Mouse (Mus musculus) ES-E14 (cell line): Measurements from ENCODE around the gene Gm12185. TPM values are rescaled to one million over a fixed set of nuclear protein-coding genes. Genes with fewer than 3 reads are reported as not detected.
"Not testable (repeated sequence)": the region's sequence is repeated elsewhere in the genome, so short reads cannot be mapped to it uniquely, and the experiment has no call there.

Source experiments
- DNase-seq: peaks from one replicate; pipeline ENCODE4 v3.0.0-alpha.2; 2013; ENCODE audit warnings: low read depth, low spot score
- H3K27ac ChIP-seq: 2 replicates; pipeline ENCODE4 v1.5.1; 2012; ENCODE audit warnings: low read depth, mild to moderate bottlenecking, low read length, moderate library complexity, mixed read lengths; ENCODE audit not compliant: poor library complexity, insufficient read depth, severe bottlenecking
- H3K36me3 ChIP-seq: 2 replicates; pipeline ENCODE4 v1.6.1; 2012; ENCODE audit warnings: mild to moderate bottlenecking, low read length, moderate library complexity, mixed read lengths; ENCODE audit not compliant: control insufficient read depth, poor library complexity, insufficient read depth, severe bottlenecking
- H3K4me1 ChIP-seq, 2 experiments: fragments of 150-350 bp in 1 of 2; sonication (generic) in 1 of 2; 2 replicates each; pipeline ENCODE4 v1.6.1; 2012; ENCODE audit warnings: low read length in 2 of 2, mild to moderate bottlenecking in 1 of 2, mixed read lengths in 1 of 2; ENCODE audit not compliant: control insufficient read depth in 2 of 2, insufficient read depth in 2 of 2, poor library complexity in 1 of 2
- H3K4me3 ChIP-seq, 2 experiments: fragments of 150-350 bp in 1 of 2; sonication (generic) in 1 of 2; 2 replicates each; pipeline ENCODE4 v1.5.1; 2012; ENCODE audit warnings: low read length in 2 of 2, low read depth in 1 of 2, mild to moderate bottlenecking in 1 of 2, mixed read lengths in 1 of 2; ENCODE audit not compliant: insufficient read depth in 1 of 2, poor library complexity in 1 of 2, severe bottlenecking in 1 of 2
- H3K9ac ChIP-seq: 2 replicates; pipeline ENCODE4 v1.6.1; 2012; ENCODE audit warnings: low read depth, mild to moderate bottlenecking, low read length, mixed read lengths; ENCODE audit not compliant: poor library complexity, insufficient read depth, severe bottlenecking
- H3K9me3 ChIP-seq: fragments of 150-350 bp; sonication (generic); 2 replicates; pipeline ENCODE4 v1.6.1; 2012; ENCODE audit warnings: low read depth, mild to moderate bottlenecking, low read length; ENCODE audit not compliant: control insufficient read depth, insufficient read depth
- in situ Hi-C, 2 experiments: fragments of 600-800 bp; cut with MboI; formaldehyde crosslinking; loops; one replicate each; pipeline ENCODE4 v1.15.1; 2025; ENCODE audit warnings: low sequenced_read_pairs in 2 of 2, inconsistent platforms in 1 of 2; ENCODE audit not compliant: unreplicated experiment in 2 of 2
- total RNA-seq: library from RNA; depleted of rRNA; stranded (reverse); fragments of 300-350 nt; gene quantifications from 2 replicates; pipeline ENCODE4 v1.2.3, GENCODE M21; 2012

Gm12185 gene
- total RNA-seq, 1 experiment: not detected

- H3K9me3 ChIP-seq, H3K36me3 ChIP-seq, H3K4me3 ChIP-seq, in situ Hi-C loops, DNase-seq, H3K27ac ChIP-seq, H3K4me1 ChIP-seq, H3K9ac ChIP-seq: not testable (repeated sequence)
These were observed 3.8 kb downstream of the Gm12185 start for GRCm38 (mm10) chr11:48988219-48988618.

- H3K4me1 ChIP-seq, H3K4me3 ChIP-seq, in situ Hi-C loops, DNase-seq, H3K27ac ChIP-seq, H3K36me3 ChIP-seq, H3K9me3 ChIP-seq, H3K9ac ChIP-seq: not testable (repeated sequence)
These were observed 9.2 kb downstream of the Gm12185 start for GRCm38 (mm10) chr11:48982848-48983247.

DNA sequence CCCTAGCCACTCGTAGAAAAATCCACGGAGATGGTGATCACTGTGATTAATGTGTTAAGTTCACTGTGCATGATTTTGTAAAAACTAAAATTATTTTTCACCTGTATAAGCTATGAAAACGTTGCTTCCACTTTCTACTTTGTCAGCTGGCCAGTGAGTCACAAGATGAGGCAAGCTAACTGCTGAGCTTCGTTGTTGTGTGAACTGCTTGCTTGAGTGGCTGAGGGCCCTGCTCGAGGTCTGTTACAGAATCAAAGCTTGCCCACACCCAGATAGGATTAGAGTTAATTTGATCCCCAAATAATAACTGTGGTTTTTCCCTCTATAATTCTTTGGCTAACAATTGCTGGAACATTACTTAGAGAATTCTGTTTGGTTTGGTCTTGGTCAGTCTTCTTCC is 12.0 kb downstream of the Gm12185 start:
- H3K4me1 ChIP-seq, in situ Hi-C loops, H3K4me3 ChIP-seq, DNase-seq, H3K9me3 ChIP-seq, H3K9ac ChIP-seq, H3K27ac ChIP-seq, H3K36me3 ChIP-seq: not testable (repeated sequence)

DNA sequence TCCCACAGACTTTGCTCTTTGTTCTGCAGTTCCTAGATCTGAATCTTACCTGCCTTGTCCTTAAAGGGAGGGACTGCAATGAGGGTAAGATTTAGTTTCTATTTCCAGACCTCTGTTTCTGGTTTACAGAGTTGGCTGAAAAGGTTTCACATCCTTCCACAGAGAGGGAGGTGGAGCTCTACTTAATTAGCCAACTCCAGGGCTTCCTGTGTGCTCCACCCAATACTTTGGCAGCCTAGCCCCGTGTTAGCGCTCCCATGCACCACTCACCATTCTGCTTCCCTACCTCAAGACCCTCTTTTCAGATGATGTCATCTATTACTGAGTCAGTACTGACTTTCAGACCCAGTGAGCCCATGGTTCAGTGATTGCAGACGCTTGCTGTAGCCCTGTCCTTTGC is 12.8 kb downstream of the Gm12185 start, which contains the start of gene 9930111J21Rik1:
9930111J21Rik1 (minus strand) TSS at position 148 of the 400 bp plus-strand sequence.
- H3K9ac ChIP-seq, in situ Hi-C loops, DNase-seq, H3K36me3 ChIP-seq, H3K9me3 ChIP-seq, H3K27ac ChIP-seq, H3K4me3 ChIP-seq, H3K4me1 ChIP-seq: not testable (repeated sequence)

DNA sequence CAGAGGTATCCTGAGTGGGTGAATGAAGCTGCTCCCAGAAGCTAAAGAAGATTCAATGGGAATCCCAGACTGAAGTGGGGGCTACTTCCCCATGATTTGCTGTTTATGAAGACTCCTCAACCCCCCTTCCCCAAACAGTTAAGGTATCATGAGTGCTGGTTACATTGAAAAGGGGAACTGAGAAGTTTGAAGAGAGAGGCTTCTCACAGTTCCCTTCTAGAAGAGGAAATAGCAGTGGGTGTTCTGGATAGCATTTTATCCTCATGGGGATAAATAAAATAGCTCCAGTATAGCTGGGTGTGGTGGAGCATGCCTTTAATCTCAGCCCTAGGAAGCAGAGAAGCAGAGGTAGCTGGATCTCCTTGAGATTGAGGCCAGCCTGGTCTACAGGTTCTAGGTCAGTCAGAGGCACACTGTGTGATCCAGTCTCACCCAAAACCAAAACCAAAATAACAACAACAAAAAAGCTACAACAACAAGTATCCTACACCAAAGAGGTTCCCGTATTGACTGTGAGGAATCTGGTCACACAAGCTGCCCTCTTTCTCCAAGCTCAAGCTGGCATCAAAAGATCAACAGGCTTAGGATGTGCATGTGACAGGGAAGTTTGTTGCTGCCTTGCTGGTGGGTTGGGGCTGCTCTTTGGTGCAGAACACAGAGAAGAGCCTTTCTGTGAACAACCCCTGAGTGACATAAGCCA is 13.6 kb downstream of the Gm12185 start, which contains the start of gene Olfr56:
Olfr56 (plus strand) TSS at position 650 of the 700 bp plus-strand sequence.
- H3K36me3 ChIP-seq, H3K9me3 ChIP-seq, in situ Hi-C loops, H3K4me1 ChIP-seq, DNase-seq, H3K9ac ChIP-seq, H3K27ac ChIP-seq, H3K4me3 ChIP-seq: not testable (repeated sequence)

GRCm38 (mm10) chr11:48974686-48975085 is 17.3 kb downstream of the Gm12185 start:
- H3K36me3 ChIP-seq, in situ Hi-C loops, H3K9me3 ChIP-seq, H3K4me3 ChIP-seq, H3K4me1 ChIP-seq, H3K27ac ChIP-seq, DNase-seq, H3K9ac ChIP-seq: not testable (repeated sequence)

DNA sequence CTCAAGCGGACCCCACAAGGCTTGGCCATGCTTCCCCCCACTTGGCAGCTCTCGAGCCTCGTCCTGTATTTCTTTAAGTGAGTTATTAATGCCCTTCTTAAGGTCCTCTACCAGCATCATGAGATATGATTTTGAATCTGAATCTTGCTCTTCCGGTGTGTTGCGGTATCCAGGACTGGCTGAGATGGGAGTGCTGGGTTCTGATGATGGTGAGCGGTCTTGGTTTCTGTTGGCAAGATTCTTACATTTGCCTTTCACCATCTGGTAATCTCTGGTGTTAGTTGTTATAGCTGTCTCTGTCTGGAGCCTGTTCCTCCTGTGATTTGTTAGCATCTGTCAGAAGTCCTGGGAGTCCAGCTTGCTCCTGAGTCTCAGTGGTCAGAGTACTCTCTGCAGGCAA is 45.9 kb downstream of the Gm12185 start, which contains the start of gene Psme2b:
Psme2b (minus strand) TSS at position 101 of the 400 bp plus-strand sequence.
- H3K9me3 ChIP-seq, H3K9ac ChIP-seq, H3K27ac ChIP-seq, in situ Hi-C loops, H3K4me3 ChIP-seq, DNase-seq, H3K36me3 ChIP-seq, H3K4me1 ChIP-seq: not testable (repeated sequence)

DNA sequence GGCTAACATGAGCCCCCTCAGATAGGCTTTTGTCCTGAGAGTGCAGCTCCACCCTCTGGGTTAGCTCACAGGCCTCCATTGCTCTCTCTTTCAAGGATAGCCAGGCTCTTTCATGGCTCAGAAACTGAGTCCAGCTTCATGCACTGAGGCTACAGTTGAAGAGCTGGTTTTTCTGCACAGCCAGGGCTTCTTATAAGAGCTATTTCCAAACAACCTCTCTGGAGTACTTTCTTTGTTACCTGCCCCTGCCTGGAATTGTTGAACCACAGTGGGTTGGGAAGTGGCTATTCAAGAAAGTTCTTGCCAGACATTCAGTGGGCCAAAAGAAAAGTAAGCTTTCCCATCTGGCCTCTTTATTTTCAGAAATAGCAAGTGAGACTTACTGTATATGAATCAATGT is 52.7 kb downstream of the Gm12185 start:
- in situ Hi-C loops, DNase-seq, H3K4me3 ChIP-seq, H3K4me1 ChIP-seq, H3K9ac ChIP-seq, H3K27ac ChIP-seq, H3K9me3 ChIP-seq, H3K36me3 ChIP-seq: not testable (repeated sequence)
